Mouse (Mus musculus): ENCODE results near the gene Hs3st3b1.

The Hs3st3b1 gene

GRCm38 (mm10) chr11:63921044-63921951, 792 bp downstream of the Hs3st3b1 start:
- peak; percentile 15 for DNase-seq

DNA sequence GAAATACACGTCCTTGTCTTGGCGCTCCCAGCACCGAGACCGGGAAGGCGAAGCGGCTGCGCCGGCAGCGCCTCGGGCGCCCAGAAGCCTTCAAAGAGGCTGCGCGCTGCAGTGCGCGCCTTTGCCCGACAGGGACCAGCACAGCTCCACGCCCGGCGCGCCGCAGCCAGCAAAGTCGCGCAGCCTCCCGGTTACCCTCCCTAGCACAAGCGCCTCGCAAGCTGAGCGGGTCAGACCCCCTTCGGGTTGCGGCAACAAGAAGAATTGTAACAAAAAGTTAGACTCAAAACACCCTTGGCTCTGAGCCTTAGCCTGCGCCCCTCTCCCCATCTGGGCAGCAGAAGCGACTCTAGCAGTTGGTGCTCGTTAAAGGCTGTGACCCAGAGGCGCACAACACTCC, 1.6 kb downstream of the Hs3st3b1 start:
- peak; percentile 87 for DNase-seq

GRCm38 (mm10) chr11:63919211-63920098, 2.6 kb downstream of the Hs3st3b1 start:
- DNase-seq: no peak

- no peak for DNase-seq
Measured at GRCm38 (mm10) chr11:63918321-63919105, 3.6 kb downstream of the Hs3st3b1 start.

DNA sequence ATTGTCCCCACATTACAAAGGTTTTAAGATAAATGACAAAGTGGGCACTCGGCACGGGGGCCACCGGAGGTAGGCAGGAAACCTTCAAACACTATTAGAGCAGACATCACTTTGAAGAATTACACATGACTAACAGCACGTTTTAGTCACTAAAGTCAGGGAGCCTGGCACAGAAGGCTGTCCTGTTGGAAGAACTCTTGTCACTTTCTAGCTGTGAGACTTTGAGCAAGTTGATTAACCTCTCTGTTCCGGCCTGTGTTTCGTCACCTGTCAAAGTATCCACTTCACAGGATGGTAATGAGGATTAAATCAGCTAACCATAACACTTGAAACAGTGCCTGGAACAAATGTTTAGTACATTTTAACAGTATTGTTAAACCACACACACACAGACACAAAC, 4.5 kb downstream of the Hs3st3b1 start:
- DNase-seq: no peak

DNA sequence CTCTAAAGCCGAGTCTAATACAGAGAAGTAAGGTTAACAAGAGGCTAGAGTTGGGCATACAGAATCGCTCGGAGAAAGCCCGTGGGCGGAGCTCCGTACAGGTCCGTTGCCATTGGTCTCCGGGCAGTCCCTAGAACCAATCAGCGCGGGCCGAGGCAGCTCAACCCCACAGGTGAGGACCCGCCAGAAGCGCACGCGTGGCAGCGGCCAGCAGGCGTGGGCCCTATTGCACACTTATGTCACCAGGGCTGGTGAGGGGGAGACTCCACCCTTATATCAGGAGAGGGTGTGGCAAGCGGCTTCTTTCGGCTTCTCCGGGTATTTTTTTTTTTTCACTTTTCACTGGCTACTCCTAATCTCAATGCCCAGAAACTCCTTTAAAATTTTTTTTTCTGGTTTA, 7.7 kb downstream of the Hs3st3b1 start:
- DNase-seq: peak; percentile 74

DNA sequence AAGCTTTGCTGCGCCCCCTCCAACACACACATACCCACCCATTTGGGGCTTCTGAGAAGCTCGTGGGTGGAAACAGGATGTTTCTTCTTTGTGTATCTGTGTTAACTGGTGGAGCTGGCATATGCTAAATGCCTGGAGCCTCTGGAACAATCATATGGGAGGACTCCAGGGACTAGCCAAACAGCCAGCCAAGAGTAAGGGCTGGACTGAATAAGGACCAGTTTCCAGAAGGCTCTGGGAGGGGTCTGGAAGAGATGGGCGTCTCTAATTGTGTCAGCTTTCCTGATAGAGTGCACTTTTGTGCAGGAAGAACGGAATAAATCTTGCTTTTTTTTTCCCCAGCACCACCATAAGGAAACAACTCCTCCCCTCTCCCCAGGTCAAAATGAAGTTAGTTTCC, 8.2 kb downstream of the Hs3st3b1 start:
- no peak for DNase-seq

GRCm38 (mm10) chr11:63911001-63911400, 11.1 kb downstream of the Hs3st3b1 start:
- no peak for DNase-seq

DNA sequence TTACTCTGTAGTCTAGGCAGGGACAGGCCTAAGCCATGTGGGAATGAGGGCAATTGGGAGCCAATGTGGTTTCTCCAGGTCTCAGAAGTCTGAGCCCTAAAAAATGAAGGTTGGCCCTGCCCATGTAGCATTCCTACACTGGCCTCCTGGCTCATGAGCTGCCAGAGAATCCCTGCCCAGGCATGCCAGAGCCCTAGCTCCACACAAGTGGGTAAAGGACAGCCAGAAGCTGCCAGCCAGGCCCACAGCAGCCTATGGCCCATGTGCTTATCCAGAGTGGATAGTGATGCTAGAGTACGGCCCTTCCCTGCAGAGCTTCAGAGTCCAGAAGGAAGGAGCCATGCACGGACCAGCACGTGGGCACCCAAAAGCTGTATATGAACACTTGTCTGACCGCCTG, 12.1 kb downstream of the Hs3st3b1 start:
- no peak for DNase-seq

DNA sequence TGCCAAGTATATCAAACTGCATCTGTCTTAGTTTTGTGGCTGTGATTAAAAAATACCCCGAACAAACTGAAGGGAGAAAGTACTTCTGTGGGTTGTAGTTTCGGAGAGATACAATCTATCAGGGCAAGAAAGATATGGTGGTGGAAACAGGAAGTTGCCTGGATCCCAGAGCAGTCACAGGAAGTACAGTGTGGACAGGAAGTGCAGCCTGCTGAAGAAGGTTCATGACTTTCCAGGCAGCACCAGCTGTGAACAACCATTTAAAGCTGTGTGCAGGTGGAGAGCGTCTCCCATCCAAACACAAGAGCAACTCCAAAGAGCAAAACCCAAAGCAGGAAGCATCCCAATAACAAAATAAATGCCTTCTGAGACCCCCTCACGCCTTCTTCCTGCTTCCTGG, 13.6 kb downstream of the Hs3st3b1 start:
- no peak for DNase-seq

GRCm38 (mm10) chr11:63906552-63907353, 15.3 kb downstream of the Hs3st3b1 start:
- DNase-seq: no peak

- no peak for DNase-seq
Measured at GRCm38 (mm10) chr11:63904787-63905186, 17.3 kb downstream of the Hs3st3b1 start.

- no peak for DNase-seq
Measured at GRCm38 (mm10) chr11:63898509-63899168, 23.5 kb downstream of the Hs3st3b1 start.

GRCm38 (mm10) chr11:63897856-63898508, 24.1 kb downstream of the Hs3st3b1 start:
- no peak for DNase-seq

GRCm38 (mm10) chr11:63897011-63897410, 25.1 kb downstream of the Hs3st3b1 start:
- peak; percentile 36 for DNase-seq

DNA sequence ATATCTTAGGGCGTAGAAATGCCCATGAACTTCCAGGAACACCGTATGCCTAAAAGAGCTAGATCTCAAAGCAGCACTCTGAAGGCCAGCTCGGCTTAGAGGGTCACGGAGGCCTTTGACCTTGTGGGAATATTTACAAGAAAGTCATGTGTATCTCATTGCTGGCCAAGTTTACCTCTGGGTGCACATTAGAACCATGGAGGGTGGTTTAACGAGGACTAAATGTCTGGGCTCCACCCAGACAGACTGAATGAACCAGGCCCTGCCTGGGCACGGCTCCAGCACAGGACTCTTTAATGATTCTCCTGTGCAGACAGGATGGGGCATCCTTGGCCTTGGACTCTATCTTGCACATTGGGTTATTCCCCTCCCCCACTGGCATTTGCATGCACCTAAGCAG, 27.9 kb downstream of the Hs3st3b1 start:
- no peak for DNase-seq

- DNase-seq: no peak
Measured at GRCm38 (mm10) chr11:63893557-63893956, 28.5 kb downstream of the Hs3st3b1 start.

GRCm38 (mm10) chr11:63891479-63892020, 30.5 kb downstream of the Hs3st3b1 start:
- peak; percentile 13 for DNase-seq

GRCm38 (mm10) chr11:63883385-63883784, 38.7 kb downstream of the Hs3st3b1 start:
- DNase-seq: no peak

- no peak for DNase-seq
Measured at GRCm38 (mm10) chr11:63880296-63880695, 41.8 kb downstream of the Hs3st3b1 start.

- no peak for DNase-seq
Measured at GRCm38 (mm10) chr11:63879261-63879660, 42.8 kb downstream of the Hs3st3b1 start.

Measured in lung, postnatal 10 days (tissue).